12 mouse cellular contexts compared by ENCODE assay signal in genomic region chr10:103029132-103029729, GRCm38 (mm10). TPM values are rescaled to one million over a fixed set of nuclear protein-coding genes. Genes with fewer than 3 reads are reported as not detected.
A peak's percentile ranks its signal among the peaks of the same experiment; 100 is the strongest.
DNase-seq lines count a peak whose midpoint lies in the region; ATAC-seq and TF ChIP-seq lines count a peak whose summit lies in the region.
"Had no signal": no experiment of that assay in that cellular context is flagged by ENCODE, and none has a peak within 500 bp of the region (broad histone marks: within the 10 kb centered on the region; RNA-seq: fewer than 3 reads in every experiment).

No protein-coding gene starts in this region.

- WGBS in forebrain, embryonic 11.5 days: under 1% methylated on average over 23 of the region's 23 CpGs
- WGBS in forebrain, embryonic 16.5 days: 2% methylated on average over 23 of the region's 23 CpGs
- WGBS in forebrain, embryonic 12.5 days: under 1% methylated on average over 23 of the region's 23 CpGs
- WGBS in midbrain, embryonic 14.5 days: under 1% methylated on average over 23 of the region's 23 CpGs

- ATAC-seq in forebrain, embryonic 11.5 days (replicated peaks; ENCODE audit: low FRiP score): no peak
- ATAC-seq in forebrain, embryonic 16.5 days: no peak
- no peak for ATAC-seq in forebrain, embryonic 12.5 days (ENCODE audit: low FRiP score)
- ATAC-seq in midbrain, embryonic 14.5 days (ENCODE audit: low FRiP score, low TSS enrichment): no peak
- ATAC-seq in frontal cortex, adult (ENCODE audit: low TSS enrichment): no peak
- no peak for ATAC-seq in megakaryocyte-erythroid progenitor cell, adult 5-6 weeks (replicated peaks; ENCODE audit: low FRiP score, low TSS enrichment, poor library complexity, severe bottlenecking)
- ATAC-seq: inflammation-experienced regulatory T-cells, adult 6 months had no signal

- TF ChIP-seq CTCF in layer of hippocampus, adult 2 months (conservative IDR thresholded peaks at IDR 0.05): no peak

- no peak overlapping the region for H3K27ac ChIP-seq in forebrain, embryonic 11.5 days (ENCODE audit: low read depth, low read length)
- no peak overlapping the region for H3K27ac ChIP-seq in forebrain, embryonic 16.5 days (ENCODE audit: low read length)
- H3K27ac ChIP-seq in layer of hippocampus, adult 2 months: no peak overlapping the region
- H3K27ac ChIP-seq in forebrain, embryonic 12.5 days: 0 out of 2 replicates have a peak overlapping the region, but pooled peaks have one; percentile 47
- no peak overlapping the region for H3K27ac ChIP-seq in midbrain, embryonic 14.5 days (replicated peaks; ENCODE audit: low read depth, low read length)

- no peak overlapping the region for H3K9ac ChIP-seq in forebrain, embryonic 11.5 days (ENCODE audit: low read length)
- no peak overlapping the region for H3K9ac ChIP-seq in forebrain, embryonic 16.5 days (replicated peaks; ENCODE audit: low read depth, low read length)
- H3K9ac ChIP-seq in forebrain, embryonic 12.5 days: no peak overlapping the region
- no peak overlapping the region for H3K9ac ChIP-seq in midbrain, embryonic 14.5 days (replicated peaks; ENCODE audit: low read length)

- DNase-seq in forebrain, embryonic 11.5 days (ENCODE audit: low spot score): peak; percentile 63
- DNase-seq in layer of hippocampus, postnatal 10 days (ENCODE audit: low spot score in 2 of 2): peak; percentile 21 to 26
- no peak for DNase-seq in layer of hippocampus, adult 2 months (ENCODE audit: low spot score in 2 of 2)
- peak; percentile 56 for DNase-seq in midbrain, embryonic 14.5 days
- DNase-seq: B cell, adult 2 months had no signal

- H3K27me3 ChIP-seq in forebrain, embryonic 11.5 days (ENCODE audit: control insufficient read depth, insufficient read depth, low read length): peaks cover 57% of the 10 kb centered on the region
- H3K27me3 ChIP-seq in forebrain, embryonic 16.5 days (replicated peaks; ENCODE audit: control insufficient read depth, insufficient read depth, low read length): peaks cover 45% of the 10 kb centered on the region
- H3K27me3 ChIP-seq in forebrain, embryonic 12.5 days: peaks cover 63% of the 10 kb centered on the region
- H3K27me3 ChIP-seq in midbrain, embryonic 14.5 days (ENCODE audit: control insufficient read depth, insufficient read depth, low read length): peaks cover 72% of the 10 kb centered on the region

- H3K4me3 ChIP-seq in forebrain, embryonic 11.5 days (ENCODE audit: low read depth, low read length): peak overlapping the region; percentile 30; the same call in 1 of the 2 replicates
- H3K4me3 ChIP-seq in forebrain, embryonic 16.5 days (replicated peaks; ENCODE audit: low read length): no peak overlapping the region
- no peak overlapping the region for H3K4me3 ChIP-seq in layer of hippocampus, adult 2 months
- H3K4me3 ChIP-seq in forebrain, embryonic 12.5 days (replicated peaks): peak overlapping the region; percentile 37
- H3K4me3 ChIP-seq in midbrain, embryonic 14.5 days (replicated peaks; ENCODE audit: low read depth, low read length): no peak overlapping the region

- H3K4me1 ChIP-seq in forebrain, embryonic 11.5 days (replicated peaks; ENCODE audit: control insufficient read depth, insufficient read depth, low read length): 0 out of 2 replicates have a peak, but pooled peaks cover 5% of the 10 kb centered on the region
- H3K4me1 ChIP-seq in forebrain, embryonic 16.5 days (replicated peaks; ENCODE audit: control insufficient read depth, insufficient read depth, low read length): peaks cover 11% of the 10 kb centered on the region
- peaks cover 20% of the 10 kb centered on the region for H3K4me1 ChIP-seq in forebrain, embryonic 12.5 days
- H3K4me1 ChIP-seq in midbrain, embryonic 14.5 days (ENCODE audit: control insufficient read depth, insufficient read depth, low read length): peaks cover 4% of the 10 kb centered on the region; the same call in 1 of the 2 replicates

- H3K4me2 ChIP-seq in forebrain, embryonic 11.5 days (ENCODE audit: low read depth, low read length, severe bottlenecking): no peak overlapping the region; the same call in 1 of the 2 replicates
- no peak overlapping the region for H3K4me2 ChIP-seq in forebrain, embryonic 16.5 days (ENCODE audit: low read length)
- H3K4me2 ChIP-seq in forebrain, embryonic 12.5 days: peak overlapping the region; percentile 53
- no peak overlapping the region for H3K4me2 ChIP-seq in midbrain, embryonic 14.5 days (ENCODE audit: low read length)

- no peaks in the 10 kb centered on the region for H3K36me3 ChIP-seq in forebrain, embryonic 11.5 days (ENCODE audit: control insufficient read depth, insufficient read depth, low read length)
- H3K36me3 ChIP-seq in forebrain, embryonic 16.5 days (ENCODE audit: control insufficient read depth, insufficient read depth): no peaks in the 10 kb centered on the region
- no peaks in the 10 kb centered on the region for H3K36me3 ChIP-seq in forebrain, embryonic 12.5 days (replicated peaks)
- no peaks in the 10 kb centered on the region for H3K36me3 ChIP-seq in midbrain, embryonic 14.5 days (ENCODE audit: control insufficient read depth, insufficient read depth, low read length)

- H3K9me3 ChIP-seq in forebrain, embryonic 11.5 days (ENCODE audit: control insufficient read depth, low read length): no peaks in the 10 kb centered on the region
- H3K9me3 ChIP-seq in forebrain, embryonic 16.5 days (ENCODE audit: control insufficient read depth, low read length): no peaks in the 10 kb centered on the region
- H3K9me3 ChIP-seq in forebrain, embryonic 12.5 days: no peaks in the 10 kb centered on the region
- no peaks in the 10 kb centered on the region for H3K9me3 ChIP-seq in midbrain, embryonic 14.5 days (ENCODE audit: control insufficient read depth, low read length)

RNA-seq across cellular contexts. Expression of gene Alx1, which starts 0.8 kb away (rescaled TPM):
- polyA plus RNA-seq in forebrain, embryonic 11.5 days (2014; fragmentation: Nextera tagmentation; extraction: Ambion mirVana): 44.8 and 48.8 TPM in 2 replicates
- polyA plus RNA-seq in forebrain, embryonic 16.5 days (2015; fragmentation: Nextera tagmentation; extraction: Ambion mirVana): 0.76 and 1.6 TPM in 2 replicates
- under 1 TPM in 1 of 2 experiments, not detected in 1; 0.41 TPM for total RNA-seq in layer of hippocampus, postnatal 10 days (2021)
- under 1 TPM; 0.22 to 0.28 TPM for total RNA-seq in layer of hippocampus, adult 2 months (2021)
- 28.3 and 31.3 TPM in 2 replicates for polyA plus RNA-seq in forebrain, embryonic 12.5 days (2016; fragmentation: Nextera tagmentation; extraction: Ambion mirVana)
- not detected in 2 replicates for polyA plus RNA-seq in midbrain, embryonic 14.5 days (2014; fragmentation: Nextera tagmentation; extraction: Ambion mirVana)
- not detected in 2 replicates for total RNA-seq in megakaryocyte-erythroid progenitor cell, adult 5-6 weeks (2014; fragmentation: Nextera tagmentation)
- total RNA-seq in megakaryocyte-erythroid progenitor cell, adult 5-6 weeks (2017): not detected in 2 replicates
- total RNA-seq: common myeloid progenitor, adult 5-6 weeks had no signal
- polyA plus RNA-seq: inflammation-experienced regulatory T-cells, adult 6 months; liver, embryonic 16.5 days had no signal

Comparison
In these comparisons a context has a peak if more than half of its experiments do, and no peak if none do; other contexts are left out.
1. DNase-seq: peak in forebrain, embryonic 11.5 days (single experiment), layer of hippocampus, postnatal 10 days (2 of 2) and midbrain, embryonic 14.5 days (single experiment); none in layer of hippocampus, adult 2 months (0 of 2).
2. H3K4me3 ChIP-seq: peak in forebrain, embryonic 11.5 days (single experiment) and forebrain, embryonic 12.5 days (single experiment); none in forebrain, embryonic 16.5 days (single experiment), layer of hippocampus, adult 2 months (single experiment) and midbrain, embryonic 14.5 days (single experiment).
3. RNA of gene Alx1, which starts 0.8 kb away (polyA plus RNA-seq): 44.8 to 48.8 TPM in forebrain, embryonic 11.5 days and 28.3 to 31.3 TPM in forebrain, embryonic 12.5 days; 0.76 to 1.6 TPM in forebrain, embryonic 16.5 days and not detected in midbrain, embryonic 14.5 days; every median in the first group is over 10 times any median in the second.